Mouse (Mus musculus) liver, postnatal 0 days (tissue): ENCODE data around the gene Hdac10.

Source experiments
- CTCF ChIP-seq: sonication (generic); IDR thresholded peaks from 2 replicates; pipeline ENCODE4 v1.5.1; 2016; ENCODE audit warnings: antibody characterized with exemption, low read depth
- EP300 ChIP-seq: IDR thresholded peaks from 2 replicates; pipeline ENCODE4 v1.6.1; 2016; ENCODE audit warnings: antibody characterized with exemption, low read depth, mild to moderate bottlenecking

DNA sequence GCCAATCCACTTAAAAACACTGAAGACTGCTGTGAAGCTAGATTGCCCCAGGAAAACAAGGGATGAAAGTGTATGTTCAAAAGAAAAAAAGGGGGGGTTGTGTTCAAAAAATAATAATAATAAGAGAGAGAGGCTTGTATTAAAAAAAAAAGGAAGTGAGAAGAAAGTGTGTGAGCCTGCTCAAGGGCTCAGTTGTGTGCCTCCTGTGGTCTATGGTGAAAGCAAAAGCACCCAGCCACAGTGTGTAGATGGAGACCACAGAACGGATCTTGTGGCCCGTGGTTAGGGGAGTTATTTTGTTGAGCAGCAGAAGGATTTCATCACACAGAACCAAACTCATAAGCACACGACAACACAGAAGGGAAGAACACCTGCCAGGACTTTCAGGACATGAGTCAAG lies 2.8 kb upstream of the Hdac10 start:
- TF ChIP-seq EP300 (no peak), CTCF (no peak)
